Mouse (Mus musculus): ENCODE results near the gene Lrrc4. TPM values are rescaled to one million over a fixed set of nuclear protein-coding genes. Genes with fewer than 3 reads are reported as not detected.

The Lrrc4 gene
- polyA plus RNA-seq, 1 experiment from 2014 or later, result 0.40 TPM

- WGBS, result 95% methylated on average over 5 of the region's 5 CpGs
- no peaks in the 10 kb centered on the region for H3K27me3 ChIP-seq (replicated peaks)
- no peaks in the 10 kb centered on the region for H3K36me3 ChIP-seq
- H3K4me2 ChIP-seq, result no peak overlapping the region
- no peak overlapping the region for H3K9ac ChIP-seq
- H3K4me1 ChIP-seq, result peaks cover 35% of the 10 kb centered on the region
- no peak overlapping the region for H3K4me3 ChIP-seq
- no peaks in the 10 kb centered on the region for H3K9me3 ChIP-seq
- H3K27ac ChIP-seq (replicated peaks), result no peak overlapping the region
- no peak for ATAC-seq (ENCODE audit: extremely low read depth, insufficient number of reproducible peaks, low FRiP score, low TSS enrichment)
Measured at GRCm38 (mm10) chr6:28823802-28824201, 7.7 kb downstream of the Lrrc4 start.

GRCm38 (mm10) chr6:28823375-28823774, 8.2 kb downstream of the Lrrc4 start:
- Histone ChIP-seq H3K36me3 (no peaks in the 10 kb centered on the region), H3K4me2 (no peak overlapping the region), H3K9ac (no peak overlapping the region), H3K4me3 (no peak overlapping the region), H3K27ac (replicated peaks) (no peak overlapping the region), H3K9me3 (no peaks in the 10 kb centered on the region), H3K4me1 (peaks cover 35% of the 10 kb centered on the region), H3K27me3 (replicated peaks) (no peaks in the 10 kb centered on the region)
- ATAC-seq (ENCODE audit: extremely low read depth, insufficient number of reproducible peaks, low FRiP score, low TSS enrichment), result no peak
- 72% methylated on average over 3 of the region's 3 CpGs for WGBS

DNA sequence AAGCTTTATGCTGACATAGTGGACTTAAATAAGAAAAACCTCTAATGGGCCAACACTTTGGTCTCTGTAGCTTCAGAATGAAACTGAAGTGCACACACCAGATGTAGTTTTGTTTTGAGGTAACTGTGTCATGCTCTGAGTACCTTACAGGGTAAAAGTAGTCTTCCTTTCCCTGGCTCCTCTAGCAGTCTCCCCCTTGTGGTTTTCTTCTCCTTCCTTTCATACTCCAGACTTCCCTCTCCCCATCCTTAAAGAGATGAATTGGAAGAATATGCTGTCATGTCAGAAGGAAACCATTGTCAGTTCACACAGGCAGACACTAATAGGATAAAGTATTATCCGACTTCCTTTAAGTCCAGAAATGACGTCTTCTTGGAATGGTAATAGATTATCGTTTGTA, 9.3 kb downstream of the Lrrc4 start:
- Histone ChIP-seq H3K36me3 (no peaks in the 10 kb centered on the region), H3K4me3 (no peak overlapping the region), H3K27me3 (replicated peaks) (no peaks in the 10 kb centered on the region), H3K9ac (no peak overlapping the region), H3K9me3 (no peaks in the 10 kb centered on the region), H3K4me1 (peaks cover 32% of the 10 kb centered on the region), H3K27ac (replicated peaks) (no peak overlapping the region), H3K4me2 (no peak overlapping the region)
- WGBS, result 72% methylated on average over 3 of the region's 3 CpGs
- ATAC-seq (ENCODE audit: extremely low read depth, insufficient number of reproducible peaks, low FRiP score, low TSS enrichment), result no peak

- Histone ChIP-seq H3K27me3 (replicated peaks) (no peaks in the 10 kb centered on the region), H3K9me3 (no peaks in the 10 kb centered on the region), H3K4me1 (peaks cover 47% of the 10 kb centered on the region), H3K27ac (replicated peaks) (no peak overlapping the region), H3K4me2 (no peak overlapping the region), H3K36me3 (no peaks in the 10 kb centered on the region), H3K9ac (no peak overlapping the region), H3K4me3 (no peak overlapping the region)
- no peak for ATAC-seq (ENCODE audit: extremely low read depth, insufficient number of reproducible peaks, low FRiP score, low TSS enrichment)
- 66% methylated on average over 13 of the region's 13 CpGs for WGBS
Measured at GRCm38 (mm10) chr6:28819509-28820358, 11.8 kb downstream of the Lrrc4 start.

- Histone ChIP-seq H3K4me1 (peaks cover 59% of the 10 kb centered on the region), H3K4me2 (no peak overlapping the region), H3K9ac (no peak overlapping the region), H3K36me3 (no peaks in the 10 kb centered on the region), H3K9me3 (no peaks in the 10 kb centered on the region), H3K4me3 (no peak overlapping the region), H3K27me3 (replicated peaks) (no peaks in the 10 kb centered on the region), H3K27ac (replicated peaks) (no peak overlapping the region)
- ATAC-seq (ENCODE audit: extremely low read depth, insufficient number of reproducible peaks, low FRiP score, low TSS enrichment), result no peak
- WGBS, result 50% methylated on average over 9 of the region's 9 CpGs
Measured at GRCm38 (mm10) chr6:28817039-28817438, 14.5 kb downstream of the Lrrc4 start.

DNA sequence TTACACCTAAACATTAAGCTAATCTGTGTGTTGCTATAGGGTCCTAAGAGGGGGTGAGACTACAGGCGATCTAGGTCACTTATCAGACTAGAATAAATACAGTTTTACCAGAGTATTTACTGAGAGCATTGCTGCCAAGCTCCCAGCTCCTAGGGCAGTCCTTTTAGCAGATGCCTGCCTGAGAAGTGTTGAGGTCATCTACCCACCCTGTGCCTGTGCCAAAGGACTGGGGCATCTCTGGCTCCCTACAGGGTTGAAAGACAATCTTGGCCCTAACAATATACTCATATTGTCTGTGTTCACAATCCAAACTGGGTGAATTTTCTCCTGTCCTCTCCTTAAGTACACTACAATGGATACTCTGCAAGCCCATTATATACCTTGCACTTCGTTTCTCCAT, 16.7 kb downstream of the Lrrc4 start:
- 79% methylated on average over 2 of the region's 2 CpGs for WGBS
- H3K27ac ChIP-seq (replicated peaks), result no peak overlapping the region
- no peak overlapping the region for H3K4me2 ChIP-seq
- H3K9ac ChIP-seq, result no peak overlapping the region
- H3K4me3 ChIP-seq, result no peak overlapping the region
- H3K36me3 ChIP-seq, result no peaks in the 10 kb centered on the region
- no peak for ATAC-seq (ENCODE audit: extremely low read depth, insufficient number of reproducible peaks, low FRiP score, low TSS enrichment)
- peaks cover 61% of the 10 kb centered on the region for H3K4me1 ChIP-seq
- no peaks in the 10 kb centered on the region for H3K27me3 ChIP-seq (replicated peaks)
- no peaks in the 10 kb centered on the region for H3K9me3 ChIP-seq

- Histone ChIP-seq H3K36me3 (no peaks in the 10 kb centered on the region), H3K27me3 (replicated peaks) (no peaks in the 10 kb centered on the region), H3K9ac (no peak overlapping the region), H3K4me1 (peaks cover 48% of the 10 kb centered on the region), H3K9me3 (no peaks in the 10 kb centered on the region), H3K4me2 (no peak overlapping the region), H3K4me3 (no peak overlapping the region), H3K27ac (replicated peaks) (no peak overlapping the region)
- 83% methylated on average over 9 of the region's 9 CpGs for WGBS
- no peak for ATAC-seq (ENCODE audit: extremely low read depth, insufficient number of reproducible peaks, low FRiP score, low TSS enrichment)
Measured at GRCm38 (mm10) chr6:28813057-28813456, 18.5 kb downstream of the Lrrc4 start.

GRCm38 (mm10) chr6:28804751-28805150, 26.8 kb downstream of the Lrrc4 start:
- H3K4me1 ChIP-seq, result no peaks in the 10 kb centered on the region
- no peak overlapping the region for H3K4me3 ChIP-seq
- no peak overlapping the region for H3K9ac ChIP-seq
- no peak overlapping the region for H3K27ac ChIP-seq (replicated peaks)
- no peak overlapping the region for H3K4me2 ChIP-seq
- no peaks in the 10 kb centered on the region for H3K27me3 ChIP-seq (replicated peaks)
- H3K9me3 ChIP-seq, result no peaks in the 10 kb centered on the region
- no peak for ATAC-seq (ENCODE audit: extremely low read depth, insufficient number of reproducible peaks, low FRiP score, low TSS enrichment)
- WGBS, result 86% methylated on average over 5 of the region's 5 CpGs
- H3K36me3 ChIP-seq, result peaks cover 8% of the 10 kb centered on the region

DNA sequence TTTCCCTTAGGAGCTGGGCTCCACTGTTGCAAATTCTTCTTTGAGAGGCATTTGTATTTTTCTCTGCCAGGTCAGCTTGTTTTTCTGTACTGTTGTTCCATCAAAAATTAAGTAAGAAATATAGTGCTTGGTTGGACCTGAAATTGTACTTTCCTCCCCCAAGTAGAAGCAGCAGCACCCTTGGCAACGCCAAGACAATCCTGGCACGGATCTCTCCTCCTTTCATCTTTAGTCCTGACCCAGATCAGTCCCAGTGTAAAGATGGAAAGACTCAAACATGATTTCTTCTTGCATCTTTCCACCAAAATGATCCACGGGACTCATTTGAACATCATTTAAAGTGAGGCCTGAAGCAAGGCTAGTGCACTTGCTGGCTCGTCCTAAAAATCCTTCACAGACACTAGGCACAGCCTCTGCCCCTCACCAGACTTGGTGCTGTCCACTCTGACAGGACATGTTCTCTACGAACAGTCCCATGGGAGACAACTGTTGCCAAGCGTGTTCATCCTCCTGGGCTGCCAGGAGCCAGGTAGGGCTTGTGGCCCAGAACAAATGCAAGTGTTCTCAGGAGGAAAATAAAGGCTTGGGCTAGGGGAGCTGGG, 27.8 kb downstream of the Lrrc4 start:
- no peak overlapping the region for H3K4me2 ChIP-seq
- H3K27me3 ChIP-seq (replicated peaks), result no peaks in the 10 kb centered on the region
- 0 out of 2 replicates have a peak, but pooled peaks cover 4% of the 10 kb centered on the region for H3K4me1 ChIP-seq
- no peaks in the 10 kb centered on the region for H3K9me3 ChIP-seq
- WGBS, result 83% methylated on average over 6 of the region's 6 CpGs
- no peak for ATAC-seq (ENCODE audit: extremely low read depth, insufficient number of reproducible peaks, low FRiP score, low TSS enrichment)
- H3K4me3 ChIP-seq, result no peak overlapping the region
- peaks cover 8% of the 10 kb centered on the region for H3K36me3 ChIP-seq
- H3K27ac ChIP-seq (replicated peaks), result no peak overlapping the region
- no peak overlapping the region for H3K9ac ChIP-seq

GRCm38 (mm10) chr6:28800976-28801375, 30.6 kb downstream of the Lrrc4 start:
- no peak for ATAC-seq (ENCODE audit: extremely low read depth, insufficient number of reproducible peaks, low FRiP score, low TSS enrichment)
- Histone ChIP-seq H3K4me3 (no peak overlapping the region), H3K4me2 (no peak overlapping the region), H3K36me3 (peaks cover 23% of the 10 kb centered on the region), H3K9ac (no peak overlapping the region), H3K9me3 (no peaks in the 10 kb centered on the region), H3K27me3 (replicated peaks) (no peaks in the 10 kb centered on the region), H3K27ac (replicated peaks) (no peak overlapping the region), H3K4me1 (peaks cover 4% of the 10 kb centered on the region; the same call in 1 of the 2 replicates)
- WGBS, result 89% methylated on average over 3 of the region's 3 CpGs

DNA sequence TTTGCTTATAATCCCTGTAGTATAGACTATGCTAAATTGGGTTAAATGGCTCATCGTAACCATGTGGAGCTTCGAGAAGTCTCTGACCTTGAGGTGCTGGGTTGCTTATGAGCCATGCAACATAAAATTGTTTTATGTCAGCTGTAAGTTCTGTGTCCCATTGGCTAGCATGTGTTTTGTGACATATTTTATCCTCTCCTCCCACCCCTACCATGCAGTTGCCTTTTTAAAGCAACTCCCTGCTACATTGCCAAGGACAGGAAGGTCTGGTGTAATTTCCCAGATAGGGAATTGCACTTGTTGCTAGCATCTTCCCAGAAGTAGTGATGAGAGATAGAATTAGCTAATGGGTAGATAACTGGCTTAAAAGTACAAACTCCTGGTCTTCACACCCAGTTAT, 31.7 kb downstream of the Lrrc4 start:
- Histone ChIP-seq H3K27ac (replicated peaks) (no peak overlapping the region), H3K4me2 (no peak overlapping the region), H3K27me3 (replicated peaks) (no peaks in the 10 kb centered on the region), H3K9me3 (no peaks in the 10 kb centered on the region), H3K4me3 (no peak overlapping the region), H3K9ac (no peak overlapping the region), H3K36me3 (peaks cover 21% of the 10 kb centered on the region), H3K4me1 (peaks cover 14% of the 10 kb centered on the region)
- no peak for ATAC-seq (ENCODE audit: extremely low read depth, insufficient number of reproducible peaks, low FRiP score, low TSS enrichment)
- 87% methylated on average over 2 of the region's 2 CpGs for WGBS
